Mouse (Mus musculus): ENCODE data around the gene Pik3cb. TPM values are rescaled to one million over a fixed set of nuclear protein-coding genes. Genes with fewer than 3 reads are reported as not detected.

Gene Pik3cb
- polyA plus RNA-seq, 1 experiment from 2014 or later: 2.8 TPM

GRCm38 (mm10) chr9:99163420-99164147 is 23.2 kb upstream of the Pik3cb start:
- H3K4me3 ChIP-seq: peak overlapping the region; percentile 28
- peaks cover 28% of the 10 kb centered on the region for H3K4me1 ChIP-seq (replicated peaks)
- WGBS: 10% methylated on average over 15 of the region's 15 CpGs
- H3K27me3 ChIP-seq (ENCODE audit: insufficient read depth, poor library complexity, severe bottlenecking): no peaks in the 10 kb centered on the region
- peak; percentile 67 for DNase-seq (ENCODE audit: low spot score)
- no peaks in the 10 kb centered on the region for H3K36me3 ChIP-seq
- no peaks in the 10 kb centered on the region for H3K9me3 ChIP-seq
- H3K27ac ChIP-seq: peak overlapping the region; percentile 84

DNA sequence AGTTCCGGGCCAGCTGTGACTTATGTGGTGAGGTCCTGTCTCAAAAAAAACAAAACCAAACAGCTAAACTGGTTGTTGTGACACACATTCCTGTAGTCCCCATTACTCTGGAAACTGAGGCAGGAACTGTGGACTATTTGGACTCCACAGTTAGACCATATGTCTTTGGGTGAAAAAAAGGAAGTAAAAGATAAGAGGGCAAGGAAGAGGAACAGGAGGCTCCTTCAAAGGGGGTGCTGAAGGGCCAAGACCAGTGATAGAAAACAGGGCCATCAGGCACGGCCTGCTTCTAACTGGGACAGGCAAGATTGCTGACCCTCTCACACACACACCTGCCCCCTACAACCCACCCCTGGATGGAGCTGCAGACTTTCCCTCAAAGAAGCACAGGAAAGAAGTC is 22.4 kb upstream of the Pik3cb start:
- H3K27ac ChIP-seq: peak overlapping the region; percentile 84

DNA sequence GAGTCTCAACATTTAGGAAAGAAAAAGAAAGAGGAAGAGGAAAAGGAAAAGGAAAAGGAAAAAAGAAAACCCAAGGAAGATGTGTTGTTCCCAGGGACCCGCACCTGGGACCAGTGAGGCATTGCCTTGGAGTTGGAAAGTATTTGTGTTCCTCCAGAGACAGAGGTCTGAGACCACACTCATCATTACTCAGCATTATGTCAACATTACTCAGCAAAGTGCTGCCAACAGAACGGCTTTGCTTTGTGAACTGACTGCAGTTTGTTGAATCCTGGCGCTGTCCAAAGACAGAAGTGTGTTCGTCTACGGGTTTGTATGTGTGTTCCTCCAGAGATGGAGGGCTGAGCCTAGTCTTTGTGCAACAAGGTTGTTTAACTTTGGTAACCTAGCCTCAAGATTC is 20.4 kb upstream of the Pik3cb start:
- no peaks in the 10 kb centered on the region for H3K9me3 ChIP-seq
- no peaks in the 10 kb centered on the region for H3K27me3 ChIP-seq (ENCODE audit: insufficient read depth, poor library complexity, severe bottlenecking)
- no peak for DNase-seq (ENCODE audit: low spot score)
- H3K4me3 ChIP-seq: no peak overlapping the region
- no peak overlapping the region for H3K27ac ChIP-seq
- H3K4me1 ChIP-seq (replicated peaks): peaks cover 20% of the 10 kb centered on the region
- H3K36me3 ChIP-seq: no peaks in the 10 kb centered on the region
- WGBS: 91% methylated on average over 5 of the region's 5 CpGs

More for the DNA sequence above, 22.4 kb upstream of the Pik3cb start:
- H3K36me3 ChIP-seq: no peaks in the 10 kb centered on the region
- WGBS: 88% methylated on average over 2 of the region's 2 CpGs
- H3K27me3 ChIP-seq (ENCODE audit: insufficient read depth, poor library complexity, severe bottlenecking): no peaks in the 10 kb centered on the region
- no peak overlapping the region for H3K4me3 ChIP-seq
- H3K4me1 ChIP-seq (replicated peaks): peaks cover 28% of the 10 kb centered on the region
- no peaks in the 10 kb centered on the region for H3K9me3 ChIP-seq
- no peak for DNase-seq (ENCODE audit: low spot score)

DNA sequence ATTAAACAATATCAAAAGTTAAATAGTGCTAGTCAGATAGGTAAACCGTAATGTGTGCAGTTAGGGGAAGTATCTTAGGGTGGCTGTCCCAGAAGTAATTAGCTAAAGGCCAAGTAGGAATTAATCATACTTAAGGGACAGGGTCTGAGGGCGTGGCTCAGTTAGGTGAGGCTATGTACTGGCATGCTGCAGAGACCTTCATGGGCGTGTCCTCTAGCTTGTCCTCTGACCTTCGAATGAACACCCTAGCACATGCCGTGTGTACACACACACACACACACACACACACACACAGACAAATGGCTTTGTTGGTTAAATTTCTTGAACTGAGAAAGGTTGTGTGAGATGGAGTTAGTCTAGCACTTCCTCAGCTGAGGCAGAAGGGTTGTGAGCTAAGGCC is 19.5 kb upstream of the Pik3cb start:
- Histone ChIP-seq H3K36me3 (no peaks in the 10 kb centered on the region), H3K27me3 (ENCODE audit: insufficient read depth, poor library complexity, severe bottlenecking) (no peaks in the 10 kb centered on the region), H3K4me3 (no peak overlapping the region), H3K27ac (no peak overlapping the region), H3K4me1 (replicated peaks) (peaks cover 17% of the 10 kb centered on the region), H3K9me3 (no peaks in the 10 kb centered on the region)
- no peak for DNase-seq (ENCODE audit: low spot score)
- WGBS: 89% methylated on average over 5 of the region's 5 CpGs

DNA sequence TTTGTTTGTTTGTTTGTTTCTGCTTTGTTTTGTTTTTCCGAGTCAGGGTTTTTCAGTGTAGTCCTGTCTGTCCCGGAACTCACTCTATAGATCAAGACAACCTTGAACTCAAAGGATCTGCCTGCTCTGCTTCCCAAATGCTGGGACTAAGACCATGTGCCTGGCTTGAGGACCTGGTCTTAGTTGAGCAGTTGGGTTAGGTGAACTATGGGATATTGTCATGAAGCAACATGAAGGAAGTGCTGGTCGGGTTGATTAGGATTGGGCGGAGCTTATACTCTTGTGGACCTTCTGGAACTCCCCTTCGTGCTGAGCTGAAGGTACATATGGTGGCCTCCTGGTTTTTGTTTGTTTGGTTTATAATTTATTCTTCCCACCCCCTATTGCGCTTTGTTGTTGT is 18.3 kb upstream of the Pik3cb start:
- DNase-seq (ENCODE audit: low spot score): no peak
- no peaks in the 10 kb centered on the region for H3K27me3 ChIP-seq (ENCODE audit: insufficient read depth, poor library complexity, severe bottlenecking)
- no peaks in the 10 kb centered on the region for H3K9me3 ChIP-seq
- no peak overlapping the region for H3K27ac ChIP-seq
- no peaks in the 10 kb centered on the region for H3K36me3 ChIP-seq
- no peak overlapping the region for H3K4me3 ChIP-seq
- 82% methylated on average over 6 of the region's 6 CpGs for WGBS
- H3K4me1 ChIP-seq (replicated peaks): peaks cover 9% of the 10 kb centered on the region

GRCm38 (mm10) chr9:99158203-99158632 is 17.8 kb upstream of the Pik3cb start:
- no peaks in the 10 kb centered on the region for H3K27me3 ChIP-seq (ENCODE audit: insufficient read depth, poor library complexity, severe bottlenecking)
- H3K4me3 ChIP-seq: no peak overlapping the region
- WGBS: 82% methylated on average over 7 of the region's 7 CpGs
- no peaks in the 10 kb centered on the region for H3K9me3 ChIP-seq
- H3K36me3 ChIP-seq: no peaks in the 10 kb centered on the region
- peaks cover 9% of the 10 kb centered on the region for H3K4me1 ChIP-seq (replicated peaks)
- no peak for DNase-seq (ENCODE audit: low spot score)
- H3K27ac ChIP-seq: no peak overlapping the region

DNA sequence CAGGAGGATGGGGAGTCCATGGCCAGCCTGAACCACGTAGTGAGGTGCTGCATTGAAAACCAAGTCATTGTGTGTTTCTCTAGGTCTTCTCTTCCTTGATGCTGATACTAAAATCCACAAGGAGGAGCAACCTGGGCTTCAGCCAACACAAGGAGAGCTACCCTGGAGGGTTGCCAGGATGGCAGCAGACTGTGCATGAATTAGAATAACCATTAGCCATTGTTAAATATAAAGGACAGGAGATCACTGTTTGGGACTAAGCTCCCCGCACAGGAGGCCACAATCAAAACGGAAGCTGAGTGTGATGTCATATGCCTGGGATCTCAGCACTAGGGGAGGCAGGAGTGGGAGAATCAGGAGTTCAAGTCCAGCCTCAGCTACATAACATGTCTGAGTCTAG is 13.2 kb upstream of the Pik3cb start:
- no peaks in the 10 kb centered on the region for H3K27me3 ChIP-seq (ENCODE audit: insufficient read depth, poor library complexity, severe bottlenecking)
- no peak overlapping the region for H3K27ac ChIP-seq
- no peaks in the 10 kb centered on the region for H3K36me3 ChIP-seq
- no peaks in the 10 kb centered on the region for H3K9me3 ChIP-seq
- no peak overlapping the region for H3K4me3 ChIP-seq
- WGBS: 23% methylated on average over 3 of the region's 3 CpGs
- no peak for DNase-seq (ENCODE audit: low spot score)
- peaks cover 13% of the 10 kb centered on the region; the same call in 1 of the 2 replicates for H3K4me1 ChIP-seq (replicated peaks)

GRCm38 (mm10) chr9:99152699-99153490 is 12.5 kb upstream of the Pik3cb start:
- Histone ChIP-seq H3K4me3 (no peak overlapping the region), H3K27ac (no peak overlapping the region), H3K4me1 (replicated peaks) (peaks cover 13% of the 10 kb centered on the region; the same call in 1 of the 2 replicates), H3K36me3 (no peaks in the 10 kb centered on the region), H3K27me3 (ENCODE audit: insufficient read depth, poor library complexity, severe bottlenecking) (no peaks in the 10 kb centered on the region), H3K9me3 (no peaks in the 10 kb centered on the region)
- no peak for DNase-seq (ENCODE audit: low spot score)
- 41% methylated on average over 9 of the region's 9 CpGs for WGBS

- WGBS: 84% methylated on average over 27 of the region's 27 CpGs
- no peak for DNase-seq (ENCODE audit: low spot score)
- no peak overlapping the region for H3K4me3 ChIP-seq
- H3K27me3 ChIP-seq (ENCODE audit: insufficient read depth, poor library complexity, severe bottlenecking): peaks cover 5% of the 10 kb centered on the region
- no peaks in the 10 kb centered on the region for H3K4me1 ChIP-seq (replicated peaks)
- no peaks in the 10 kb centered on the region for H3K9me3 ChIP-seq
- no peak overlapping the region for H3K27ac ChIP-seq
- no peaks in the 10 kb centered on the region for H3K36me3 ChIP-seq
These were observed 6.7 kb upstream of the Pik3cb start for GRCm38 (mm10) chr9:99146855-99147735.

DNA sequence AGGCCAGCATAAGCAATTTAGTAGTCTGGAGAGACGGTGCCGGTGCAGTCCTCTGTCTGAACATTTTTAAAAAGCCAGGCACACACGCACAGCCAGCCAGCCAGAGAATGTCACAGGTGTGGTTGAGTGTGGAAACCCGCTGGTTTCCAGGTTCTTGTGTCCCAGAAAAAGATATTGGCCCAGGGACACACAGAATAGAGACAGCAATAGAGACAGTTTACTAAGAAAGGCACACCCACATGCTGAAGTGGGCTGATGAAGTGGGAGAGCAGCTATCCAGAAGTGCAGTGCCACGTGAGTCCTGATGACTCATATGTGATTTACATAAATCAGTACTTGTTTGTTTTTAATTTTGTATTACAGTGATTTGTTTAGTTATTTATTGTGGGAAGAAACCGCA is 5.3 kb upstream of the Pik3cb start:
- H3K4me3 ChIP-seq: no peak overlapping the region
- DNase-seq (ENCODE audit: low spot score): no peak
- H3K9me3 ChIP-seq: no peaks in the 10 kb centered on the region
- H3K27me3 ChIP-seq (ENCODE audit: insufficient read depth, poor library complexity, severe bottlenecking): peaks cover 19% of the 10 kb centered on the region
- H3K27ac ChIP-seq: no peak overlapping the region
- peaks cover 7% of the 10 kb centered on the region; the same call in 1 of the 2 replicates for H3K4me1 ChIP-seq (replicated peaks)
- WGBS: 69% methylated on average over 6 of the region's 6 CpGs
- H3K36me3 ChIP-seq: no peaks in the 10 kb centered on the region

GRCm38 (mm10) chr9:99144416-99144989 is 4.1 kb upstream of the Pik3cb start:
- Histone ChIP-seq H3K9me3 (no peaks in the 10 kb centered on the region), H3K27me3 (ENCODE audit: insufficient read depth, poor library complexity, severe bottlenecking) (peaks cover 19% of the 10 kb centered on the region), H3K4me3 (no peak overlapping the region), H3K4me1 (replicated peaks) (peaks cover 7% of the 10 kb centered on the region; the same call in 1 of the 2 replicates), H3K27ac (no peak overlapping the region), H3K36me3 (no peaks in the 10 kb centered on the region)
- no peak for DNase-seq (ENCODE audit: low spot score)
- WGBS: 68% methylated on average over 7 of the region's 7 CpGs

GRCm38 (mm10) chr9:99141618-99142017 is 1.2 kb upstream of the Pik3cb start:
- Histone ChIP-seq H3K9me3 (no peaks in the 10 kb centered on the region), H3K4me3 (no peak overlapping the region), H3K4me1 (replicated peaks) (peaks cover 19% of the 10 kb centered on the region), H3K36me3 (no peaks in the 10 kb centered on the region), H3K27ac (no peak overlapping the region), H3K27me3 (ENCODE audit: insufficient read depth, poor library complexity, severe bottlenecking) (peaks cover 26% of the 10 kb centered on the region)
- DNase-seq (ENCODE audit: low spot score): no peak
- 88% methylated on average over 8 of the region's 8 CpGs for WGBS
